Mouse (Mus musculus) cerebellum, adult 2 months (tissue): ENCODE results near the gene BC049715. TPM values are rescaled to one million over a fixed set of nuclear protein-coding genes. Genes with fewer than 3 reads are reported as not detected.

Experiments
- DNase-seq, 2 experiments: peaks; one replicate each; pipeline ENCODE4 v3.0.0; 2021
- H3K27ac ChIP-seq: fragments of 200-500 bp; 2 replicates; pipeline ENCODE4 v1.5.1; 2012; ENCODE audit warnings: low read length, control low read depth, inconsistent platforms; ENCODE audit not compliant: insufficient read depth
- H3K27me3 ChIP-seq: fragments of 200-500 bp; 2 replicates; pipeline ENCODE4 v1.6.1; 2012; ENCODE audit warnings: inconsistent platforms, mild to moderate bottlenecking, low read length, moderate library complexity; ENCODE audit not compliant: control insufficient read depth, insufficient read depth
- H3K4me1 ChIP-seq: fragments of 200-500 bp; 2 replicates; pipeline ENCODE4 v1.6.1; 2011; ENCODE audit warnings: low read length; ENCODE audit not compliant: control insufficient read depth, insufficient read depth
- H3K4me3 ChIP-seq: fragments of 200-500 bp; replicated peaks from 2 replicates; pipeline ENCODE3; 2011; ENCODE audit warnings: mild to moderate bottlenecking, low read depth, low read length, control low read depth; ENCODE audit not compliant: insufficient read depth
- CTCF ChIP-seq: fragments of 200-500 bp; IDR thresholded peaks from 2 replicates; pipeline ENCODE4 v1.5.1; 2011; ENCODE audit warnings: low read depth, mild to moderate bottlenecking, control low read depth, low read length, moderate library complexity, borderline replicate concordance; ENCODE audit not compliant: insufficient read depth
- POLR2A ChIP-seq: fragments of 200-500 bp; IDR thresholded peaks from 2 replicates; pipeline ENCODE4 v1.6.1; 2011; ENCODE audit warnings: low read length, control low read depth, borderline replicate concordance; ENCODE audit not compliant: insufficient read depth
- WGBS: fragments of 180-500 bp; shearing (Covaris S2); methylation state at CpG from one replicate; pipeline ENCODE4 v1.1.7; 2018; 5-methylcytosine and 5-hydroxymethylcytosine counted together
- polyA plus RNA-seq: library from polyadenylated mRNA; depleted of rRNA; stranded (reverse); fragments of >200 nt; gene quantifications from 2 replicates; pipeline ENCODE4 v1.2.3, GENCODE M21; 2012

The BC049715 gene
- polyA plus RNA-seq, 1 experiment = 0.38 TPM

- Histone ChIP-seq H3K4me3 (peak overlapping the region; percentile 79), H3K27me3 (no peaks in the 10 kb centered on the region), H3K4me1 (peaks cover 5% of the 10 kb centered on the region; the same call in 1 of the 2 replicates), H3K27ac (no peak overlapping the region)
- no peak for DNase-seq
- no peak for TF ChIP-seq POLR2A
- no peak for TF ChIP-seq CTCF
- 15% methylated on average over 7 of the region's 7 CpGs for WGBS
Measured at GRCm38 (mm10) chr6:136827116-136827515, 310 bp upstream of the BC049715 start.

GRCm38 (mm10) chr6:136827881-136828561, 595 bp downstream of the BC049715 start, which contains the start of gene Wbp11:
TSS of gene Wbp11 (minus strand) at chr6:136828233.
- Histone ChIP-seq H3K27ac (peak within 1 kb of the TSS; percentile 72), H3K27me3 (no peaks in the 10 kb centered on the region), H3K4me3 (peak within 1 kb of the TSS; percentile 79), H3K4me1 (peaks cover 5% of the 10 kb centered on the region; the same call in 1 of the 2 replicates)
- WGBS = under 1% methylated on average over 45 of the region's 45 CpGs
- peak; percentile 96 to 99 for DNase-seq
- peak; percentile 91; the same call in 1 of the 2 replicates for TF ChIP-seq POLR2A
- TF ChIP-seq CTCF = no peak

DNA sequence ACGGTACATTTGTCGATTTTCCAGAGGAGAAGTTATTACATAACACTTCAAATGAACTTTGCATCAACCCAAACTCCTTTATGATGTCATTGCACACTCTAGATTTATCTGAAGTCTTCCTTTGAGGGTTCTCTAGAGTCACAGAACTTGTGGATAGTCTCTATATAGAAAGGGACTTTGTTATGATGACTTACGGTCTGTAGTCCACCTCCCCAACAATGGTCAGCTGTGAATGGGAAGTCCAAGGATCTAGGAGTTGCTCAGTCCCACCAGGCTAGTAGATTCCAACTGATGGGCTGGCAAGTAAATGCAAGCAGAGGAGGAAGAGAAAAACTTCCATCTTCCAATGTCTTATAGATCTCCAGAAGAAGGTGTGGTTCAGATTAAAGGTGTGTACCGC, 1.3 kb downstream of the BC049715 start:
- no peak overlapping the region; the same call in 1 of the 2 replicates for H3K27ac ChIP-seq
- TF ChIP-seq POLR2A (no peak), CTCF (no peak)
- 34% methylated on average over 4 of the region's 4 CpGs for WGBS
- DNase-seq = no peak
- H3K27me3 ChIP-seq = no peaks in the 10 kb centered on the region
- H3K4me1 ChIP-seq = peaks cover 5% of the 10 kb centered on the region; the same call in 1 of the 2 replicates
- H3K4me3 ChIP-seq = peak overlapping the region; percentile 46

DNA sequence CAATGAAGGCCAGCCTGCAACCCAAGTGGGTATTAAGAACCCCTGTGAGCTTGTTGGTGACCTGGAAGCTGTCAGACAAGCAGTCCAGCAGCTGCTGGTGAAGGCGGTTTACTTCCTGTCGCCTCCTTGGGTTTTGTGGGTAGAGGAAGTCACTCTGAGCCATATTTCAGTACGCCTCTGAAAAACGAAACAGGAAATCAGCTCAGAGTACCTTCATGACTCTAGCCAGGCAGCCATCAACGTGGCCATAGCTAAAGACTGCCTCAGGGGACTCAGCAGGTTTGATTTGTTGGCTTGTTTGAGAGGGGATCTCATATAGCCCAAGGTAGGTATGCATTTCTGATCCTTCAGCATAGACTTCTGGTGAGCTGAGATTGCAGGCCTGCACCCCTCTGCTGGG, 4.3 kb downstream of the BC049715 start:
- TF ChIP-seq CTCF (no peak), POLR2A (no peak)
- no peak overlapping the region for H3K27ac ChIP-seq
- 66% methylated on average over 5 of the region's 5 CpGs for WGBS

GRCm38 (mm10) chr6:136835352-136835751, 7.9 kb downstream of the BC049715 start, which contains the start of gene Smco3:
TSS of gene Smco3 (minus strand) at chr6:136835452.
- TF ChIP-seq POLR2A (no peak), CTCF (no peak)
- H3K27me3 ChIP-seq = no peaks in the 10 kb centered on the region
- no peaks in the 10 kb centered on the region for H3K4me1 ChIP-seq
- H3K27ac ChIP-seq = peak within 1 kb of the TSS; percentile 36; the same call in 1 of the 2 replicates
- H3K4me3 ChIP-seq = no peak within 1 kb of the TSS
- no peak for DNase-seq
- WGBS = 23% methylated on average over 4 of the region's 4 CpGs

More for the DNA sequence above, 4.3 kb downstream of the BC049715 start:
- no peak for DNase-seq
- Histone ChIP-seq H3K4me3 (no peak overlapping the region), H3K4me1 (peaks cover 2% of the 10 kb centered on the region; the same call in 1 of the 2 replicates), H3K27me3 (no peaks in the 10 kb centered on the region)

- no peaks in the 10 kb centered on the region for H3K27me3 ChIP-seq
- no peak for TF ChIP-seq POLR2A
- no peak for TF ChIP-seq CTCF
- no peak overlapping the region for H3K27ac ChIP-seq
- no peaks in the 10 kb centered on the region for H3K4me1 ChIP-seq
- 74% methylated on average over 3 of the region's 3 CpGs for WGBS
- H3K4me3 ChIP-seq = no peak overlapping the region
- DNase-seq = no peak
Measured at GRCm38 (mm10) chr6:136837323-136837722, 9.9 kb downstream of the BC049715 start.

- no peak for DNase-seq
- 54% methylated on average over 2 of the region's 2 CpGs for WGBS
- TF ChIP-seq CTCF (no peak), POLR2A (no peak)
- Histone ChIP-seq H3K4me3 (no peak overlapping the region), H3K27ac (no peak overlapping the region; the same call in 1 of the 2 replicates), H3K27me3 (no peaks in the 10 kb centered on the region), H3K4me1 (no peaks in the 10 kb centered on the region)
Measured at GRCm38 (mm10) chr6:136844903-136845302, 17.5 kb downstream of the BC049715 start.
